Mouse (Mus musculus) frontal cortex, postnatal 10 days (tissue): ENCODE data around the gene Irx3.

Experiments used
- DNase-seq, 2 experiments: peaks; one replicate each; pipeline ENCODE4 v3.0.0; 2022; ENCODE audit warnings: low spot score in 2 of 2, mixed read lengths in 1 of 2

Irx3 gene

GRCm38 (mm10) chr8:91801839-91802238 lies at the start of gene Irx3:
Irx3 (minus strand) TSS chr8:91802067.
- no peak for DNase-seq

DNA sequence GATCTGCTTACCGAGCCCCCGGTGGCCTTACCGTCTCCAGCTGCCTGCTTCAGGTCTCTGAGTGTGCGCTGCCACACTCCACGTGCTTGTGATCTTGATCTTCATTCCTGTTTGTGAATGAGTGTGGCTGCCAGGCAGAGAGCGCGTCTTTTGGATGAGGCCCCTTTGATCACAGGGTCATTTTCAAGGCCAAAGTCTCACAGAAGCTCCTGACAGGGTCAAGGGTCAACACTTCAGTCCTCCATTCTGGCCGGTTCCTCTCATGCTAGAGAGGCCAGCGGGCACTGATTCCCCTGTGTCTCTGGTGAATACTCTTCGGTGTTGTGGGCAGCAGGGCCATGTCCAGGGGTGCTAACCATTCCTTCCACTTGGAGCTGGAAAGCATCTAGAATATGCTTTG lies 49.5 kb upstream of the Irx3 start:
- no peak for DNase-seq

- no peak for DNase-seq
Measured at GRCm38 (mm10) chr8:91849984-91850383, 48.1 kb upstream of the Irx3 start.

- DNase-seq: no peak
Measured at GRCm38 (mm10) chr8:91849529-91849928, 47.7 kb upstream of the Irx3 start.

DNA sequence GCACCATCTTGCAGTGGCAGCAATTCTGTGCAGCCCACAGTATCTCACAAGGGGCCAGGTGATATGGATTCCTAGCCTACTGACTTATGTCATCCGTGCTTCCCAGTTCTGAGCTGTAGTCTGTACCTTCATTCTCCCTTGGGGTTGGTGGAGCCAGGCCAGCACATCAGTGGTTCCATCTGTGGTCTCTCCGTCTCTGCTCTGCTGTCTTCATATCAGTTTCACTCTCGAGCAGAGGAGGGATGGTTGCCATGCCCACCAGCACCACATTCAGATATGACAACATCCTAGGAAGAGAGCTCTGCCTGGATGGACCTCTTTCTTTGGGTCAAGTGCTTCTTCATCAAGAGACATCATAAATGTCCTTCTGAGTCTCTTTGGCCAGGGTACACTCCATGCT lies 43.8 kb upstream of the Irx3 start:
- peak in 1 of 2 experiments; percentile 11 for DNase-seq

- DNase-seq: no peak
Measured at GRCm38 (mm10) chr8:91837131-91837530, 35.3 kb upstream of the Irx3 start.

- DNase-seq: no peak
Measured at GRCm38 (mm10) chr8:91836685-91837084, 34.8 kb upstream of the Irx3 start.

DNA sequence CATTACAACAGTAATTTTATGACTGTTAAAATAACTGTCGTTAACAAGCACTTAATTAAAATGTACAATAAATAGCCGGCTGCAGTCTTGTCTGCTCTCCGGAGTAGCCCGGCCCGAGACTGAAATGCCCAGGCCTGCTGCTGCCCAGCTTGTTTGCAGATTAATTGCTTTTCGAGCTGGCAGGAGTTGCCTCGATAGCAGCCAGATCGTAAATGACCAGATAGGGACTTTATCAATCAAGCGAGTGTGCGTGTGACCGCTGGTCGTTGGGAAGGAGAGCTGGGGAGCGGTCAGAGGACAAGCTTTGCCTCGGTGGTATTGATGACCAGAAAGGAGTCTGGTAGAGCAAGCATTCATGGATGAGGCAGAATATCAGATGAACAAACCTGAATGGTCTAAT lies 25.8 kb upstream of the Irx3 start:
- no peak for DNase-seq

DNA sequence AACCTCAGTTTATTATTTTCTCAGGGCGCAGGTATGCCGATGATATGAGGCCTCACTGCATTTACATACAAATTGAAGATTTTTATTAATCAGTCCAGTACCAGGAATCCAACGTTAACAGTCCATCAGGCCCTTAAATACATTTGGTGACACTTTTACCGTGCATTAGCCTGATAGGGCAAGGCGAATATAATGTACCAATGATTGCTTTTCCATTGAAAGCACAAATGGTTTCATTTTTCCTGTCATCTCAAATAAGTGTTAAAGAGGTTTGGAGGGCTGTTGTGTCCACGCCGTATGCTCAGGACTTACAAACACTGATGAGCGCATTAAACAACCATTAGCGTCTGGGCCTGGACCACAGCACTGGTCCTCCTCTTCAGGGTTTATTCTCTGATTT lies 25.3 kb upstream of the Irx3 start:
- DNase-seq: no peak

DNA sequence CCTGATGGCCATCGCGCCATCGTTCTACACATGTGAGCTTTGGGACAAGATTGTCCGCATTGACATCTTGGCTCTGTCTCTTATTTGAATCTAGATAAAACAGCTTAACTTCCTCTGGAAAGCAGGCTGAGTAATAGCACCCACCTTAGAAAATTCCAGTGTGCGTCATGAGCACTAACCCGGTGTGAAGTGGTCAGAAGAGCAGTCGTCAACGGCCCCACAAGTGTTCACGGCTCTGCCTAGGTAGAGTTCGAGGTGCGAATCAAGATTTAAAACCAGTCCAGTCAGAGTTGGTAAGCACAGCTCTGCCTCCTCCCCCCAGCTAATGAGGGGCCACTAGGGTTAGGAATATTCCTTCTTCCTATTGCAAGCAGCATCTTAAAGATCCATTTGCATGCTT lies 21.5 kb upstream of the Irx3 start:
- DNase-seq: no peak

- no peak for DNase-seq
Measured at GRCm38 (mm10) chr8:91822746-91823145, 20.9 kb upstream of the Irx3 start.

GRCm38 (mm10) chr8:91821976-91822375 lies 20.1 kb upstream of the Irx3 start:
- no peak for DNase-seq

GRCm38 (mm10) chr8:91819778-91820177 lies 17.9 kb upstream of the Irx3 start:
- DNase-seq: no peak

GRCm38 (mm10) chr8:91818784-91819183 lies 16.9 kb upstream of the Irx3 start:
- no peak for DNase-seq

- no peak for DNase-seq
Measured at GRCm38 (mm10) chr8:91814106-91814505, 12.2 kb upstream of the Irx3 start.

GRCm38 (mm10) chr8:91806720-91807241 lies 4.9 kb upstream of the Irx3 start:
- DNase-seq: no peak

- DNase-seq: no peak
Measured at GRCm38 (mm10) chr8:91806084-91806719, 4.3 kb upstream of the Irx3 start.

GRCm38 (mm10) chr8:91805254-91805671 lies 3.4 kb upstream of the Irx3 start:
- no peak for DNase-seq

DNA sequence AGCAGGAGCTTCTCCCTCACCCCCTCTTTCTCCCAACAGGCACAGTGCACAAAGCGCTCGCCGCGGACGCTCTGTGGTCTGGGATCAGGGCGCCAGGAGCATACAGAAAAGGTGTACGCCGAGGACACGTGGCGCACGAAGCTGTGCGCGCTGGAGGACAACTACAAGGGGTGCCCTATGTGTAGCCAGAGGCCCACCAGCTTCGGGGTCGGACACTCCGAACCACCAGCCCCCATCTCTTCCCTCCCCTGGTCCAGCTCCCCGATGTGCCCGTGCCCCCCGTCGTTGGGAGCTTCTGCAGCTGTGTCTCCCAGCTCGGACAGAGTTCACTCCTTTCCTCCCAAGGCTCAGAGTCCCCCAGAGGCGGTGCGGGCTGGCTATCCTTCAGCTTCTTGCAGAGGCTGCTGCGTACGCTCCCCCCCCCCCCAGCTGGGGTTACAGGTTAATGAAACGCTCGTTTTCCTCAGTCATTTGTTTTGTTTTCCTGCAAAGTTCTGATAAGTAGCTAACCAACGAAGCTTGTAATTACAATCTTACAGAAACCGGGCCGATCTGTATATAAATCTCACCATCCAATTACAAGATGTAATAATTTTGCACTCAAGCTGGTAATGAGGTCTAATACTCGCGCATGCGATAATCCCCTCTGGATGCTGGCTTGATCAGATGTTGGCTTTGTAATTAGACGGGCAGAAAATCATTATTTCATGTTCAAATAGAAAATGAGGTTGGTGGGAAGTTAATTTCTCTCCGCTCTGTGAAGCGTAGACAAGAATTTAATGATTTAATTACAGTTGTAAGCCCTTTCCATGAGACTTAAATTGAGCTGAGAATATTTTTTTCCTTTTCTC lies 2.8 kb upstream of the Irx3 start:
- no peak for DNase-seq

- DNase-seq: no peak
Measured at GRCm38 (mm10) chr8:91803515-91804402, 1.9 kb upstream of the Irx3 start.

- DNase-seq: no peak
Measured at GRCm38 (mm10) chr8:91802401-91803322, 795 bp upstream of the Irx3 start.
